Mouse (Mus musculus): ENCODE results near the gene Lamb1. TPM values are rescaled to one million over a fixed set of nuclear protein-coding genes. Genes with fewer than 3 reads are reported as not detected.

Lamb1 gene
- 7.6 and 8.4 TPM in 2 replicates for polyA plus RNA-seq (2012; rRNA removed)

GRCm38 (mm10) chr12:31265005-31265721 lies at the start of gene Lamb1:
Gene Lamb1, plus strand, starts transcription at chr12:31265234.
- DNase-seq (ENCODE audit: extremely low spot score in 1 of 2, low spot score in 1 of 2): peak in 1 of 2 experiments; percentile 48

- DNase-seq (ENCODE audit: extremely low spot score in 1 of 2, low spot score in 1 of 2): no peak
Measured at GRCm38 (mm10) chr12:31217232-31217631, 47.8 kb upstream of the Lamb1 start.

- DNase-seq (ENCODE audit: extremely low spot score in 1 of 2, low spot score in 1 of 2): no peak
Measured at GRCm38 (mm10) chr12:31218774-31219173, 46.3 kb upstream of the Lamb1 start.

GRCm38 (mm10) chr12:31221522-31221921 lies 43.5 kb upstream of the Lamb1 start:
- DNase-seq (ENCODE audit: extremely low spot score in 1 of 2, low spot score in 1 of 2): no peak

GRCm38 (mm10) chr12:31222282-31222681 lies 42.8 kb upstream of the Lamb1 start:
- DNase-seq (ENCODE audit: extremely low spot score in 1 of 2, low spot score in 1 of 2): no peak

- DNase-seq (ENCODE audit: extremely low spot score in 1 of 2, low spot score in 1 of 2): no peak
Measured at GRCm38 (mm10) chr12:31222741-31223140, 42.3 kb upstream of the Lamb1 start.

- DNase-seq (ENCODE audit: extremely low spot score in 1 of 2, low spot score in 1 of 2): no peak
Measured at GRCm38 (mm10) chr12:31225451-31225850, 39.6 kb upstream of the Lamb1 start.

- no peak for DNase-seq (ENCODE audit: extremely low spot score in 1 of 2, low spot score in 1 of 2)
Measured at GRCm38 (mm10) chr12:31227167-31227566, 37.9 kb upstream of the Lamb1 start.

GRCm38 (mm10) chr12:31228878-31229277 lies 36.2 kb upstream of the Lamb1 start:
- DNase-seq (ENCODE audit: extremely low spot score in 1 of 2, low spot score in 1 of 2): no peak

- DNase-seq (ENCODE audit: extremely low spot score in 1 of 2, low spot score in 1 of 2): no peak
Measured at GRCm38 (mm10) chr12:31232635-31233034, 32.4 kb upstream of the Lamb1 start.

- no peak for DNase-seq (ENCODE audit: extremely low spot score in 1 of 2, low spot score in 1 of 2)
Measured at GRCm38 (mm10) chr12:31235018-31235417, 30.0 kb upstream of the Lamb1 start.

GRCm38 (mm10) chr12:31236861-31237595 lies 28.0 kb upstream of the Lamb1 start:
- peak; percentile 20 to 48 for DNase-seq (ENCODE audit: extremely low spot score in 1 of 2, low spot score in 1 of 2)

- no peak for DNase-seq (ENCODE audit: extremely low spot score in 1 of 2, low spot score in 1 of 2)
Measured at GRCm38 (mm10) chr12:31239031-31239583, 25.9 kb upstream of the Lamb1 start.

GRCm38 (mm10) chr12:31239798-31240197 lies 25.2 kb upstream of the Lamb1 start:
- no peak for DNase-seq (ENCODE audit: extremely low spot score in 1 of 2, low spot score in 1 of 2)

- no peak for DNase-seq (ENCODE audit: extremely low spot score in 1 of 2, low spot score in 1 of 2)
Measured at GRCm38 (mm10) chr12:31240470-31240869, 24.6 kb upstream of the Lamb1 start, which contains the start of gene Gm6993. Gene Gm6993, plus strand, starts transcription at chr12:31240770.

GRCm38 (mm10) chr12:31241595-31242342 lies 23.3 kb upstream of the Lamb1 start:
- no peak for DNase-seq (ENCODE audit: extremely low spot score in 1 of 2, low spot score in 1 of 2)

- no peak for DNase-seq (ENCODE audit: extremely low spot score in 1 of 2, low spot score in 1 of 2)
Measured at GRCm38 (mm10) chr12:31244001-31244400, 21.0 kb upstream of the Lamb1 start.

GRCm38 (mm10) chr12:31244691-31245090 lies 20.3 kb upstream of the Lamb1 start:
- no peak for DNase-seq (ENCODE audit: extremely low spot score in 1 of 2, low spot score in 1 of 2)

- DNase-seq (ENCODE audit: extremely low spot score in 1 of 2, low spot score in 1 of 2): no peak
Measured at GRCm38 (mm10) chr12:31246153-31246552, 18.9 kb upstream of the Lamb1 start.

GRCm38 (mm10) chr12:31246615-31247014 lies 18.4 kb upstream of the Lamb1 start:
- DNase-seq (ENCODE audit: extremely low spot score in 1 of 2, low spot score in 1 of 2): no peak

- no peak for DNase-seq (ENCODE audit: extremely low spot score in 1 of 2, low spot score in 1 of 2)
Measured at GRCm38 (mm10) chr12:31248165-31248564, 16.9 kb upstream of the Lamb1 start.

All from frontal cortex, adult 2 months (tissue).